Mouse (Mus musculus) lung, postnatal 36 days (tissue): ENCODE results near the gene Pkm.

ENCODE experiments used
- DNase-seq: peaks from one replicate; pipeline ENCODE4 v3.0.0; 2022; ENCODE audit warnings: mixed read lengths

Gene Pkm

DNA sequence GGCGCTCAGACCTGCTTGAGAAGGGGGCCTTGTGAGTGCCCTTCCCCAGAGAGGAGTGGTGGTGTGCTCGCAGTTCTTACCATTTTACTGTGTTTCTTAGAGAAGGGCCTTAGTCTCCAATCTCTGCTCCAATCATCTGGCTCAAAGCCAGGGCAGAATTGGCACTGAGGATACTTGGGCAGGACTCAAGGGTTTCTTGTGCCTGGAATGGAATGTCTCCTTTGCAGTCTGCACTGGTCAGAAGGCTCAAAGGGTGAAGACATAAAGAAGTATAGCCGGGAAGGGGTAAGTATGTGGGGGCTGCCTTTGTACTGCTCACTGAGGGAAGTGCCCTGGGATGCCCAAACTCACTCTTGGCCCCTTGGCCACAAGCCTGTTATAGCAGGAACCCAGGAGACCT is 53.1 kb downstream of the Pkm start:
- peak; percentile 91 for DNase-seq

DNA sequence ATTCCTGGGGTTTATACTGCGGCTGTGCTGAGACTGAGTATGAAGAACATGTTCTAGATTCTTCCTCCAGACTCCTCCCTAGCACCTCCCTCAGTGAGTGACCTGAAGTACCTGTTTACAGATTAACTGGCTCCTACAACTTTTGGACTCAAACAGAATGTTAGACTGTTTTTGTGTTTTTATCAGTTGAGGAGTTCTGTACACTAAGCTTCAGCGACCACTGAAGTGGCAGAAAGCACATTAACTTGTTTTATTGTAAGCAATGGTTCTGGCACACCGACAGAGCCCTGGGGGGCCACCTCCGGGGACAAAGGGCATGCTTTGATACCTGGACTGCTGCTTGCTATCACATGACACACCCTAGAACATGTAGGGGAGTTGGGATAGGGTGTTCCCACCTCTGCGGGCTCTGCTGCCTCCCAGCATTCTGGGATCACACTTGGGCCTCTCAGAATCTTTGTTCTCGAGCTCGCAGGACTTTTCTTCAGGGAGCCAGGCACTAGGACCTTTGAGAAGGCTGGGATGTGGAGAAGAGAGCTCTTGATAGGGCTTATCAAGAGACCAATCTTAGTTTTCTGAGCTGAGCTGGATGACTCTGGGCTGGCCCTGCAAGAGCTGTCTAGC is 60.2 kb downstream of the Pkm start:
- peak; percentile 58 for DNase-seq

DNA sequence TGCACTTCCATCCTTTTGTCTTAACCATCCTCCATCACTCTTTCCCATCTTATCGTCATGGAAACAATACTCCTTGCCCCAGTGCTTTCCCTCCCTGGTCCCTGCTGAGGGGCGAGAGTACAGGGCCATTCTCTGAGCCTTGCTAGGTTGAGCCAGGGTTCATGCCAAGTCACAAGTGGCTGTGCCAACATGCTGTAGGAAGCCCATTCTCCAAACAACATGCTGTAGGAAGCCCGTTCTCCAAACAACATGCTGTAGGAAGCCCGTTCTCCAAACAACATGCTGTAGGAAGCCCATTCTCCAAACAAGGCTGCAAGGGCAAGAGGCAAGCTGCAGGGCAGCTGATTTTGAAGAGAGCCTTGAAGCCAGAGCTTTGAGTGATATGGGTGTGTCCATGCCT is 62.1 kb downstream of the Pkm start:
- peak; percentile 72 for DNase-seq

- DNase-seq = no peak
These were observed 65.0 kb downstream of the Pkm start for GRCm38 (mm10) chr9:59721144-59721543.

- peak; percentile 89 for DNase-seq
These were observed 67.0 kb downstream of the Pkm start for GRCm38 (mm10) chr9:59723096-59723657.

GRCm38 (mm10) chr9:59723791-59724442 is 67.7 kb downstream of the Pkm start:
- peak; percentile 57 for DNase-seq

DNA sequence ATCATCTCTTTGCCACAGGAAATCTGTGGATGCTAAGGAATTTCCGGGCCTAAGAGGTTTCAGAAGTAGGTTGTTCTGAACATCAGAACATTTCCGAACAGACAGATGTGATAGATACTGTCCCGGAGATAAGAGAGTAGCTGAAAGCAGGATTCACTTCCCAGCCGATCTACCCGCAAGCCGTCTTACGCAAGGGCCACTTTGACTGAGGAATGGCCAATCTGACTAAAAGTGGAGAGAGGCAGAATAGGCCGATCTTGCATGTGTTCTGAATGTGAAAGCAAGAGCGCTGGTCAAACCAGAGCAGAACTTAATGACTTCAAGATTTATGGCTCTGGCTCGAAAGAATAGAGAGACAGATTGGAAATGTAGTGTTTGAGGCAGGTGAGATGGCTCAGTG is 69.3 kb downstream of the Pkm start:
- DNase-seq = peak; percentile 53

- DNase-seq = no peak
These were observed 71.6 kb downstream of the Pkm start for GRCm38 (mm10) chr9:59727569-59728286.
